Mouse (Mus musculus): Measurements from ENCODE around the gene Numbl.

GRCm38 (mm10) chr7:27300351-27300750 lies 42.1 kb downstream of the Numbl start:
- TF ChIP-seq POLR2A (IDR thresholded peaks at IDR 0.05; ENCODE audit: low read depth, low read length) (no peak), CTCF (conservative IDR thresholded peaks at IDR 0.05; ENCODE audit: insufficient read depth, insufficient read length, low read depth, low read length) (no peak)
